23 mouse cellular contexts compared by ENCODE assay signal in genomic region chr5:26911965-26912364, GRCm38 (mm10).
"Had no signal": no experiment of that assay in that cellular context is flagged by ENCODE, and none has a peak within 500 bp of the region (broad histone marks: within the 10 kb centered on the region; RNA-seq: fewer than 3 reads in every experiment).

No protein-coding gene starts in this region.

- DNase-seq: gastrocnemius, adult 2 months; gastrocnemius, postnatal 10 days; gastrocnemius, postnatal 25 days; heart, adult 2 months; heart, postnatal 10 days; heart, postnatal 4 days; kidney, adult 18-20 months; kidney, adult 8-10 months; kidney, postnatal 10 days; kidney, postnatal 25 days; kidney, postnatal 4 days; layer of hippocampus, postnatal 36 days had no signal

- H3K36me3 ChIP-seq: heart, embryonic 10.5 days; heart, embryonic 12.5 days; hindbrain, embryonic 10.5 days; hindbrain, embryonic 12.5 days; intestine, embryonic 15.5 days; limb, embryonic 13.5 days; limb, embryonic 15.5 days; liver, embryonic 12.5 days had no signal

- H3K9ac ChIP-seq: heart, embryonic 12.5 days; hindbrain, embryonic 12.5 days; hindbrain, embryonic 14.5 days; intestine, embryonic 15.5 days; limb, embryonic 13.5 days; limb, embryonic 15.5 days; liver, embryonic 12.5 days; liver, embryonic 14.5 days had no signal

- H3K9me3 ChIP-seq: heart, embryonic 10.5 days; heart, embryonic 12.5 days; hindbrain, embryonic 10.5 days; hindbrain, embryonic 12.5 days; intestine, embryonic 15.5 days; limb, embryonic 13.5 days; limb, embryonic 15.5 days; liver, embryonic 12.5 days had no signal

- H3K4me3 ChIP-seq: gastrocnemius, adult 2 months; heart, adult 2 months; heart, embryonic 10.5 days; heart, embryonic 12.5 days; hindbrain, embryonic 10.5 days; hindbrain, embryonic 12.5 days; intestine, embryonic 15.5 days; layer of hippocampus, adult 2 months; limb, embryonic 13.5 days; limb, embryonic 15.5 days; liver, embryonic 12.5 days had no signal

- H3K4me1 ChIP-seq: heart, embryonic 10.5 days; heart, embryonic 12.5 days; hindbrain, embryonic 12.5 days; intestine, embryonic 15.5 days; limb, embryonic 13.5 days; limb, embryonic 15.5 days; liver, embryonic 12.5 days had no signal

- H3K27ac ChIP-seq: gastrocnemius, adult 2 months; heart, adult 2 months; heart, embryonic 10.5 days; hindbrain, embryonic 10.5 days; hindbrain, embryonic 12.5 days; hindbrain, embryonic 14.5 days; intestine, embryonic 15.5 days; layer of hippocampus, adult 2 months; limb, embryonic 13.5 days; limb, embryonic 15.5 days; liver, embryonic 12.5 days; liver, embryonic 14.5 days had no signal
